Mouse (Mus musculus) MEL (cell line): ENCODE data around the gene Nr0b2. TPM values are rescaled to one million over a fixed set of nuclear protein-coding genes. Genes with fewer than 3 reads are reported as not detected.

Source experiments
- DNase-seq: peaks from one replicate; pipeline ENCODE4 v3.0.0; 2011; ENCODE audit warnings: low read depth, low spot score
- H3K27ac ChIP-seq: 2 replicates; pipeline ENCODE4 v1.5.1; 2012; ENCODE audit warnings: low read depth, mild to moderate bottlenecking, control low read depth, low read length, moderate library complexity; ENCODE audit not compliant: control insufficient read depth
- H3K27me3 ChIP-seq, 2 experiments: fragments of 150-350 bp in 1 of 2; sonication (generic) in 1 of 2; 2 replicates each; pipeline ENCODE4 v1.6.1; 2012; ENCODE audit warnings: low read length in 2 of 2, mild to moderate bottlenecking in 2 of 2, improper control_type of control experiment in 1 of 2, moderate library complexity in 1 of 2; ENCODE audit not compliant: insufficient read depth in 2 of 2, control insufficient read depth in 1 of 2
- H3K36me3 ChIP-seq, 2 experiments: 2 replicates each; pipeline ENCODE4 v1.6.1; 2012 to 2014; ENCODE audit warnings: low read length in 2 of 2, improper control_type of control experiment in 1 of 2, inconsistent platforms in 1 of 2, mild to moderate bottlenecking in 1 of 2; ENCODE audit not compliant: insufficient read depth in 2 of 2, control insufficient read depth in 1 of 2
- H3K4me1 ChIP-seq, 2 experiments: fragments of 150-350 bp in 1 of 2; sonication (generic) in 1 of 2; 2 replicates each; pipeline ENCODE4 v1.6.1; 2012; ENCODE audit warnings: low read length in 2 of 2, improper control_type of control experiment in 1 of 2, mild to moderate bottlenecking in 1 of 2; ENCODE audit not compliant: insufficient read depth in 2 of 2, control insufficient read depth in 1 of 2
- H3K4me3 ChIP-seq, 2 experiments: fragments of 150-350 bp in 1 of 2; sonication (generic) in 1 of 2; 2 replicates each; pipeline ENCODE4 v1.5.1; 2012; ENCODE audit warnings: low read depth in 2 of 2, low read length in 2 of 2, mild to moderate bottlenecking in 2 of 2, moderate library complexity in 2 of 2, control low read depth in 1 of 2, improper control_type of control experiment in 1 of 2; ENCODE audit not compliant: control insufficient read depth in 1 of 2, insufficient read depth in 1 of 2
- H3K79me2 ChIP-seq: 2 replicates; pipeline ENCODE4 v1.6.1; 2012; ENCODE audit warnings: mild to moderate bottlenecking, low read length, moderate library complexity; ENCODE audit not compliant: control insufficient read depth, poor library complexity, insufficient read depth
- H3K9ac ChIP-seq: 2 replicates; pipeline ENCODE4 v1.6.1; 2012; ENCODE audit warnings: low read depth, mild to moderate bottlenecking, control low read depth, low read length, moderate library complexity; ENCODE audit not compliant: control insufficient read depth, poor library complexity, severe bottlenecking
- H3K9me3 ChIP-seq: fragments of 150-350 bp; sonication (generic); replicated peaks from 2 replicates; pipeline ENCODE4 v1.6.1; 2012; ENCODE audit warnings: mild to moderate bottlenecking, low read length, improper control_type of control experiment, moderate library complexity; ENCODE audit not compliant: insufficient read depth
- BHLHE40 ChIP-seq: IDR thresholded peaks from 2 replicates; pipeline ENCODE4 v1.6.1; 2012; ENCODE audit warnings: low read depth, mild to moderate bottlenecking, inconsistent platforms, low read length, improper control_type of control experiment, borderline replicate concordance
- GATA1 ChIP-seq: IDR thresholded peaks from 2 replicates; pipeline ENCODE4 v1.6.1; 2011; ENCODE audit warnings: low read depth, low read length, improper control_type of control experiment
- HCFC1 ChIP-seq: IDR thresholded peaks from 2 replicates; pipeline ENCODE4 v1.6.1; 2012; ENCODE audit warnings: low read depth, mild to moderate bottlenecking, inconsistent platforms, low read length, improper control_type of control experiment, moderate library complexity
- JUND ChIP-seq: IDR thresholded peaks from 2 replicates; pipeline ENCODE4 v1.6.1; 2011; ENCODE audit warnings: low read depth, mild to moderate bottlenecking, improper control_type of control experiment, low read length
- MAZ ChIP-seq: IDR thresholded peaks from 2 replicates; pipeline ENCODE4 v1.6.1; 2012; ENCODE audit warnings: low read depth, mild to moderate bottlenecking, inconsistent platforms, low read length, improper control_type of control experiment
- MXI1 ChIP-seq: IDR thresholded peaks from 2 replicates; pipeline ENCODE4 v1.6.1; 2011; ENCODE audit warnings: mild to moderate bottlenecking, low read depth, low read length, improper control_type of control experiment
- MYB ChIP-seq: IDR thresholded peaks from 2 replicates; pipeline ENCODE4 v1.6.1; 2011; ENCODE audit warnings: mild to moderate bottlenecking, low read depth, low read length, improper control_type of control experiment
- MYC ChIP-seq: IDR thresholded peaks from 2 replicates; pipeline ENCODE4 v1.6.1; 2011; ENCODE audit warnings: low read depth, mild to moderate bottlenecking, low read length, improper control_type of control experiment, moderate library complexity
- NELFE ChIP-seq: IDR thresholded peaks from 2 replicates; pipeline ENCODE4 v1.6.1; 2011; ENCODE audit warnings: low read depth, low read length, improper control_type of control experiment
- NRF1 ChIP-seq: IDR thresholded peaks from 2 replicates; pipeline ENCODE4 v1.6.1; 2014; ENCODE audit warnings: low read depth, mild to moderate bottlenecking, inconsistent platforms, low read length, improper control_type of control experiment, moderate library complexity; ENCODE audit not compliant: poor library complexity, insufficient read depth, severe bottlenecking
- POLR2AphosphoS5 ChIP-seq: IDR thresholded peaks from 2 replicates; pipeline ENCODE4 v1.6.1; 2012; ENCODE audit warnings: low read depth, borderline replicate concordance, mild to moderate bottlenecking, inconsistent platforms, low read length, moderate library complexity, mixed read lengths
- RAD21 ChIP-seq: IDR thresholded peaks from 2 replicates; pipeline ENCODE4 v1.6.1; 2011; ENCODE audit warnings: mild to moderate bottlenecking, low read depth, low read length, improper control_type of control experiment
- SMC3 ChIP-seq: IDR thresholded peaks from 2 replicates; pipeline ENCODE4 v1.6.1; 2011; ENCODE audit warnings: low read depth, low read length, improper control_type of control experiment
- TAL1 ChIP-seq: IDR thresholded peaks from 2 replicates; pipeline ENCODE4 v1.6.1; 2012; ENCODE audit warnings: mild to moderate bottlenecking, inconsistent platforms, low read length, moderate library complexity, mixed read lengths
- TBP ChIP-seq: IDR thresholded peaks from 2 replicates; pipeline ENCODE4 v1.8.0; 2011; ENCODE audit warnings: low read depth, low read length, improper control_type of control experiment
- TCF12 ChIP-seq: IDR thresholded peaks from 2 replicates; pipeline ENCODE4 v1.6.1; 2014; ENCODE audit warnings: low read depth, mild to moderate bottlenecking, inconsistent platforms, low read length, improper control_type of control experiment, moderate library complexity
- USF1 ChIP-seq: IDR thresholded peaks from 2 replicates; pipeline ENCODE4 v1.6.1; 2014; ENCODE audit warnings: low read depth, mild to moderate bottlenecking, inconsistent platforms, low read length, improper control_type of control experiment, moderate library complexity
- ZKSCAN1 ChIP-seq: IDR thresholded peaks from 2 replicates; pipeline ENCODE4 v1.6.1; 2012; ENCODE audit warnings: low read depth, mild to moderate bottlenecking, inconsistent platforms, low read length, improper control_type of control experiment, moderate library complexity
- ZMIZ1 ChIP-seq: IDR thresholded peaks from 2 replicates; pipeline ENCODE4 v1.6.1; 2012; ENCODE audit warnings: low read depth, mild to moderate bottlenecking, inconsistent platforms, low read length, improper control_type of control experiment, moderate library complexity
- ZNF384 ChIP-seq: IDR thresholded peaks from 2 replicates; pipeline ENCODE4 v1.6.1; 2012; ENCODE audit warnings: low read depth, mild to moderate bottlenecking, inconsistent platforms, low read length, improper control_type of control experiment
- polyA plus RNA-seq, 2 experiments: library from polyadenylated mRNA; stranded (reverse) in 1 of 2; unstranded in 1 of 2; fragments of >175 nt in 1 of 2; fragments of >200 nt in 1 of 2; gene quantifications; 2 replicates each; pipeline versions ENCODE4 v1.2.1 to v1.2.4; 2012; ENCODE audit warnings: low replicate concordance in 2 of 2, low read depth in 1 of 2; ENCODE audit not compliant: insufficient read length in 2 of 2, insufficient read depth in 1 of 2, missing spikeins in 1 of 2
- total RNA-seq: library from RNA; depleted of rRNA; stranded (reverse); fragments of 300-350 nt; gene quantifications from 2 replicates; pipeline ENCODE4 v1.2.3, GENCODE M21; 2012

Nr0b2 gene
- total and polyA plus RNA-seq, 3 experiments: 0.10 TPM; not detected in 2

DNA sequence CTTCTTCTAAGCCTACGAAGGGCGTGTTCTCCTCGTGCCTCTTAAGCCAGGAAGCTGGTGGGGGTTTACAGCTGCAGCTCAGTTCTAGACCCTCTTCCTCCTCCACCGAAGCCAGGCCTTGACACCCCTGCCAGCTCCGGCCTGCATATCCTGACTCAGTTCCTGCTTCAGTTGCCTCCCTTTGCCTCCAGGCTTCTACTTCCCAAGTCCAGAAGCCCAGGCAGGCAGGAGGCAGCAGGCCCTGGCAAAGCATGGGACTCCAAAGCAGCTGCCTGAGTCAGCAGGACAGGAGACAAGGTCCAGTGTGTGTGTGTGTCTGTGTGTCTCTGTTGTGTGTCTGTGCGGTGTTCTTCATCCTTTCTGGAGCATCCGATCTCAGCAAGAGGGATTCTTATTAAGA, 51.0 kb downstream of the Nr0b2 start:
- Histone ChIP-seq H3K27me3 (no peaks in the 10 kb centered on the region), H3K9ac (no peak overlapping the region), H3K4me1 (no peaks in the 10 kb centered on the region), H3K9me3 (no peaks in the 10 kb centered on the region), H3K4me3 (no peak overlapping the region), H3K27ac (no peak overlapping the region), H3K79me2 (no peaks in the 10 kb centered on the region; the same call in 1 of the 2 replicates), H3K36me3 (no peaks in the 10 kb centered on the region)
- DNase-seq: no peak
- TF ChIP-seq TBP: no peak
- TF ChIP-seq GATA1: no peak
- TF ChIP-seq JUND: no peak
- TF ChIP-seq USF1: no peak
- no peak for TF ChIP-seq MAZ

DNA sequence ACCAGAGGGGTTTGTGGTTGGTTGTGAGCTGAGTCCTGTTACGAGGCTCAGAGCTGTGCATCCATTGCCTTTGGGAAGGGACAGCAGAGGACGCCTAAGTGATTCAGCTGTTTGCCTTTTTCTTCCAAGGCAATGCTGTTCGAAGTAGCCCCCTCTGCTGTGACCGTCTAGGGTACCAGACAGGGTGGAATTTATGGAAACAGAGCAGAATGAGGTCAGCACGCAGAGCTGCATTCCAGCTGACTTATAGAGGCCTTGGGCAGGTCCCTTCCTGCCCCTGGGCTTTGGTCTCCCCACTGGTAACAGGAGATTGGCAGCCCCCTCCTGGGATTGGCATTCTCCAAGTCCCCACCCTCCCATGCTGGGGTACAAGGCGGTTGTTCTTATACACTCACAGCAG, 51.7 kb downstream of the Nr0b2 start:
- Histone ChIP-seq H3K27ac (no peak overlapping the region), H3K9me3 (no peaks in the 10 kb centered on the region), H3K36me3 (no peaks in the 10 kb centered on the region), H3K4me1 (no peaks in the 10 kb centered on the region), H3K79me2 (no peaks in the 10 kb centered on the region), H3K27me3 (no peaks in the 10 kb centered on the region), H3K9ac (no peak overlapping the region), H3K4me3 (no peak overlapping the region)
- TF ChIP-seq HCFC1 (no peak), RAD21 (no peak), NELFE (no peak), MAZ (no peak), TCF12 (no peak), SMC3 (no peak), ZKSCAN1 (no peak)
- no peak for DNase-seq

DNA sequence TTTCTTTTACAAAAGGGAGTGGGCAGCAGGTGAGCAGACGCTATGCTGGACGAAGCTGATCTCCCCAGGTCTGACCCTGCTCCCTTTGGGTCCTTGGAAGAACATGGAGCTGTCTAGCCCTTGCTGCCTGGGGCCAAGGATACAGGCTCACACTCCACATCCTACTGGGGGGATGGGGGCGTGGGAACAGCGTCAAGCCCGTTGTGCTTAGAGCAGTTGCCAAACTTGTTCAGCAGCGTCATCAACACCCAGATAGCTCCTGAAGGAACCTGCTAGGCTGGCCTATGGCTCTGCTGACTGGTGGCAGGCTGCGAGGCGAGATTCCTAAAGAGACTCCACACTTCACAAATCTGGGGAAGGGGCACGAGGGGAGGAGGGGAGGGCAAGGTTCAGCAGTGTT, 52.2 kb downstream of the Nr0b2 start:
- Histone ChIP-seq H3K36me3 (no peaks in the 10 kb centered on the region), H3K9ac (no peak overlapping the region), H3K27ac (no peak overlapping the region), H3K4me3 (no peak overlapping the region), H3K27me3 (no peaks in the 10 kb centered on the region), H3K79me2 (no peaks in the 10 kb centered on the region), H3K4me1 (no peaks in the 10 kb centered on the region), H3K9me3 (no peaks in the 10 kb centered on the region)
- no peak for TF ChIP-seq POLR2AphosphoS5
- no peak for TF ChIP-seq MAZ
- TF ChIP-seq NRF1: no peak
- TF ChIP-seq ZNF384: no peak
- TF ChIP-seq TBP: no peak
- no peak for TF ChIP-seq BHLHE40
- TF ChIP-seq USF1: no peak
- no peak for TF ChIP-seq MXI1
- no peak for TF ChIP-seq ZMIZ1
- no peak for TF ChIP-seq MYB
- TF ChIP-seq TAL1: no peak
- no peak for TF ChIP-seq MYC
- DNase-seq: no peak
